Mouse (Mus musculus): ENCODE measurements around the gene Ccl6. TPM values are rescaled to one million over a fixed set of nuclear protein-coding genes. Genes with fewer than 3 reads are reported as not detected.
"Not testable (repeated sequence)": the region's sequence is repeated elsewhere in the genome, so short reads cannot be mapped to it uniquely, and the experiment has no call there.

Gene Ccl6
- total RNA-seq, 2 experiments from 2014 or later, result 4.7 to 8.4 TPM

- no peak for DNase-seq
Observed at GRCm38 (mm10) chr11:83560405-83560804, 32.5 kb downstream of the Ccl6 start.

- DNase-seq, result no peak
Observed at GRCm38 (mm10) chr11:83557074-83557473, 35.8 kb downstream of the Ccl6 start.

- DNase-seq, result no peak
Observed at GRCm38 (mm10) chr11:83556085-83556781, 36.7 kb downstream of the Ccl6 start.

- DNase-seq, result no peak
Observed at GRCm38 (mm10) chr11:83551668-83552067, 41.2 kb downstream of the Ccl6 start.

- not testable (repeated sequence) for DNase-seq
Observed at GRCm38 (mm10) chr11:83551037-83551436, 41.9 kb downstream of the Ccl6 start.

DNA sequence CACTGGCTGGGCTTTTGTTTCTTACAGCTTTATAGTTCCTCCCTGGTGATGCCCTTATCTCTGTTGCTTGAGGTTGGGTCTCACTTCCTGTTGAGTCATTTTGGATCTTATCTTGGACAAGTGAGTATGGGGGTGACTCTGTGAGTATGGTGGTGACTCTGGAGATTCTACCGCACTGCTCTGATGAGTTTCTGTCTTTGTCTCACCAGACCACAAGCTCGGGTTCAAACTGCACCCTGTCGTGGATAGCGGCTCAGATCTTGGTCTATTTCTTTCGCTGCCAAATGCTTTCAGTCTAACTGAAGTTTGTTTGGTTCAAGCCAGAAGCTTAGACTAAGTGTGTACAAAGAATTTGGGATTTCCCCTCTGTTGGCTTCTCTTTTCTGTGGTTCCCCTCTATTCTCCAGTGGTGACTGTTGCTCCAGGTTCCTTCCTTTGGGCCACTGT is 42.7 kb downstream of the Ccl6 start:
- DNase-seq, result no peak

DNA sequence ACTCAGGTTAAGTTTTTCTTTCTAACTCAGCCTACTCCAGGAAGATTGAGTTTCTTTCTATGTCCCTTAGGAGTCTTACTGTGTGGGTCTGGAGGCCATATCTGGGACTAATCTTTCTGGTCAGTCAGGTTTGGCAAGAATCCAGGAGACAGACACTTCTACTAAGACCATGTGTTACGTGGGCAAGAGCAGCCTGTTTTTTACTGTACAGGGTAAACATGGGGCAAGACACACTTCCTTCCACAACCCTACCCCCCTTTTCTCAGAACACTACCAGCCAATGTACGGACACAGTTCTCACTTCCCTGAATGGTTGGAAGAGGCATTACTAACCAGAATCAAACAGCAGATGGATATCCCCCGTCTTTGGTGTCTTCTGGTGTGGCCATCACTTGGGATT is 48.7 kb downstream of the Ccl6 start:
- no peak for DNase-seq

DNA sequence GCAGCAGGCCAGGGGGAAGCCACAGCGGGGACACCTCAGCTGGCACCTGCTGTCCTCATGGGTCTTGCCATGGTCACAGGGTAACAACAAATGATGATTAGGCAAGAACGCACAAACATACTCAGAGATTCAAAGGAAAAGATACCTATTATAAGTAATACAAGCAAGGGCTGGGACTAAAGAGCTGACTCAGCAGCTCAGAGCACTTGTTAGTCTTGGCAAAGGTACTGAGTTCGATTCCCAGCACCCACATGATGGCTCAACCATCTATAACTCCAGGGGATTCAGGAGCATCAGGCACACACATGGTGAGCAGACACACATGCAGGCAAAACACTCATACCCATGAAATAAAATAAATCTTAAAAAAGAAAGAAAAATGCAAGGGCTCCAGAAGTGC is 51.5 kb downstream of the Ccl6 start:
- no peak for DNase-seq

GRCm38 (mm10) chr11:83540931-83541330 is 52.0 kb downstream of the Ccl6 start:
- no peak for DNase-seq

DNA sequence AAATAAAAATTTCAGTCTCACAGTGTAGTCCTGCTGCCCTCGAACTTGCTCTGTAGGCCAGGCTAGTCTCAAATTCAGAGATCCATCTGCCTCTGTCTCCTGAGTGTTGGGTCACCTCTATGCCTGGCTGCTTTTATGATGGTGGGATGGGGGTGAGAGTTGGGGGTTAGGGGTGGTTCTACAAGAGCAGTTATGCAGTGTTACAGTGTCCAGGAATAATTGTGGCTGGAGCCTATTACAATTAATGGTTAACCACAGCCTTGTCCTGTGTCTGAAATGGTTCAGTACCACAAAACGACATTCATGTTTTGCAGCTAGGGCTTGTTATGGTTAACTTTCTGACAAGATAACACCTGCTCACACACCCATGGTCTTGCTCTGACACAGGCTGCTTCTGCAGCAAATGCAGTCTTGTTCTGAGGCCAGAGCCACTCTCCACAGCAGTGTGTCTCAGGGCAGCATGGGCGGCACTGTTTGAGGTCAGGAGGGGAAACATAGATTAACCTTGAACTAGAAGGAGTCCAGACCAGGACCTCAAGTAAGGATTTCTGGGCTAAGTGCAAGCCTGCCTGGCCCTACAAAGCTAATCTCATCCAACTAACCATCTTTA is 54.1 kb downstream of the Ccl6 start:
- DNase-seq, result no peak

Other genes starting within 250 kb of the Ccl6 start
- under 1 TPM; 0.32 to 0.59 TPM for gene Rasl10b, start 183.9 kb downstream of the Ccl6 start, total RNA-seq (2021)
- gene Gas2l2, start 163.6 kb downstream of the Ccl6 start, total RNA-seq (2021), result not detected
- gene 1700020L24Rik, start 155.4 kb downstream of the Ccl6 start, total RNA-seq (2021), result not detected
- 1 to 10 TPM; 2.5 to 4.5 TPM for gene Mmp28, start 130.0 kb downstream of the Ccl6 start, total RNA-seq (2021)
- 10 to 100 TPM; 20.2 to 24.3 TPM for gene Taf15, start 120.0 kb downstream of the Ccl6 start, total RNA-seq (2021)
- not detected for gene Heatr9, start 70.9 kb downstream of the Ccl6 start, total RNA-seq (2021)
- gene Ccl5, start 62.6 kb downstream of the Ccl6 start, total RNA-seq (2021), result not detected
- gene Ccl9, start 14.5 kb downstream of the Ccl6 start, total RNA-seq (2021), result 1 to 10 TPM; 4.0 to 5.0 TPM
- gene Rpl9-ps1, start 52.5 kb upstream of the Ccl6 start, total RNA-seq (2021), result not detected
- not detected for gene Ccl3, start 56.3 kb upstream of the Ccl6 start, total RNA-seq (2021)
- gene Ccl4, start 69.5 kb upstream of the Ccl6 start, total RNA-seq (2021), result not detected
- 1 to 10 TPM; 1.2 to 1.9 TPM for gene Wfdc17, start 110.9 kb upstream of the Ccl6 start, total RNA-seq (2021)
- gene Wfdc18, start 115.9 kb upstream of the Ccl6 start, total RNA-seq (2021), result not detected
- 1 to 10 TPM in 1 of 2 experiments, not detected in 1; 3.4 TPM for gene Wfdc21, start 153.9 kb upstream of the Ccl6 start, total RNA-seq (2021)
- gene Heatr6, start 160.6 kb upstream of the Ccl6 start, total RNA-seq (2021), result 1 to 10 TPM; 6.4 to 7.4 TPM